Mouse (Mus musculus): ENCODE results near the gene Mrpl28. TPM values are rescaled to one million over a fixed set of nuclear protein-coding genes. Genes with fewer than 3 reads are reported as not detected.
"Not testable (repeated sequence)": the region's sequence is repeated elsewhere in the genome, so short reads cannot be mapped to it uniquely, and the experiment has no call there.

Gene Mrpl28
- polyA plus RNA-seq, 1 experiment from 2014 or later, result 193 TPM

- 88% methylated on average over 4 of the region's 4 CpGs for WGBS
- H3K9me3 ChIP-seq, result no peaks in the 10 kb centered on the region
- ATAC-seq (ENCODE audit: low FRiP score, low read depth), result no peak
- no peak overlapping the region for H3K27ac ChIP-seq
- H3K27me3 ChIP-seq, result no peaks in the 10 kb centered on the region
- no peak overlapping the region for H3K9ac ChIP-seq
- peaks cover 24% of the 10 kb centered on the region for H3K4me1 ChIP-seq
- no peak overlapping the region for H3K4me2 ChIP-seq (replicated peaks)
- H3K36me3 ChIP-seq, result peaks cover 50% of the 10 kb centered on the region
- H3K4me3 ChIP-seq, result no peak overlapping the region
Observed at GRCm38 (mm10) chr17:26142796-26143195, 19.5 kb downstream of the Mrpl28 start.

GRCm38 (mm10) chr17:26143386-26143785 is 20.1 kb downstream of the Mrpl28 start:
- peaks cover 56% of the 10 kb centered on the region for H3K36me3 ChIP-seq
- no peak for ATAC-seq (ENCODE audit: low FRiP score, low read depth)
- WGBS, result 89% methylated on average over 5 of the region's 5 CpGs

GRCm38 (mm10) chr17:26149056-26149455 is 25.8 kb downstream of the Mrpl28 start:
- no peaks in the 10 kb centered on the region for H3K27me3 ChIP-seq
- no peak for ATAC-seq (ENCODE audit: low FRiP score, low read depth)
- peaks cover 4% of the 10 kb centered on the region; the same call in 1 of the 2 replicates for H3K9me3 ChIP-seq
- H3K9ac ChIP-seq, result no peak overlapping the region
- H3K4me1 ChIP-seq, result no peaks in the 10 kb centered on the region
- WGBS, result 81% methylated on average over 2 of the region's 2 CpGs
- no peak overlapping the region for H3K27ac ChIP-seq
- peaks cover 89% of the 10 kb centered on the region for H3K36me3 ChIP-seq
- H3K4me3 ChIP-seq, result no peak overlapping the region
- H3K4me2 ChIP-seq (replicated peaks), result no peak overlapping the region

More at GRCm38 (mm10) chr17:26143386-26143785, 20.1 kb downstream of the Mrpl28 start:
- no peak overlapping the region for H3K4me2 ChIP-seq (replicated peaks)
- H3K4me3 ChIP-seq, result no peak overlapping the region
- H3K27ac ChIP-seq, result no peak overlapping the region
- no peaks in the 10 kb centered on the region for H3K27me3 ChIP-seq
- H3K4me1 ChIP-seq, result peaks cover 20% of the 10 kb centered on the region
- H3K9me3 ChIP-seq, result no peaks in the 10 kb centered on the region
- H3K9ac ChIP-seq, result no peak overlapping the region

DNA sequence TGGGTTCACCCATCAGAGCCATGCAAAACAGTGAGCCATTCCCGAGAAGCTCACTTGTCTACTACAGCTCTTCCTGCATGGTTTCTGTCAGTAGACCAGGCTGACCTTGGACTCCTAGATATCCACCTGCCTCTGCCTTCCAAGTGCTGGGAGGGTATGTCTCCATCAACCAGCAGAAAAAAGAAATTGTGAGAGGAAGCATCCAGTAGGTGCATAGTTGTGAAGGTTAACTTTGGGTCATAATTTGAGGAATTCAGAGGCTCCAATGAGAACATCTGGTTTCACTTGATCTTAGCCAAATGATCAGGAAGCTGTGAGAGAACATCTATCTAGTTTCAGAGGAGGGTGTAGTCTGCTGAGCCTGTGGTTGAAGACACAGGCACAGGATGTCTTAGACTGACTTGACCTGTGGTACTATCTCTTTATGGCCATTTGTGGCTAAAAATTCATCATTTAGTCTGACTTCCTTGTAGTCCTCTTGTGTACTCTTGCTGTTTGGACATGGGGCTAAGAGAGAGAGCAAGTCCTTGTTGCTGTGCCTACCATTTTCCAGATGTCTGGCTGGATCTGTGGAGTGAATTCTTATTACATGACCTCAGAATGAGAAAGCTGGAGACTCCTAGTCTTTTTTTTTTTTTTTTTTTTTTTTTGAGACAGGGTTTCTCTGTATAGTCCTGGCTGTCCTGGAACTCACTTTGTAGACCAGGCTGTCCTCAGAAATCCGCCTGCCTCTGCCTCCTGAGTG is 28.8 kb downstream of the Mrpl28 start:
- H3K27me3 ChIP-seq, result no peaks in the 10 kb centered on the region
- H3K9me3 ChIP-seq, result peaks cover 4% of the 10 kb centered on the region; the same call in 1 of the 2 replicates
- 97% methylated on average over 2 of the region's 2 CpGs for WGBS
- H3K36me3 ChIP-seq, result peaks cover 82% of the 10 kb centered on the region
- no peak overlapping the region for H3K27ac ChIP-seq
- ATAC-seq (ENCODE audit: low FRiP score, low read depth), result no peak
- no peaks in the 10 kb centered on the region for H3K4me1 ChIP-seq
- no peak overlapping the region for H3K4me3 ChIP-seq
- H3K4me2 ChIP-seq (replicated peaks), result no peak overlapping the region
- H3K9ac ChIP-seq, result no peak overlapping the region

DNA sequence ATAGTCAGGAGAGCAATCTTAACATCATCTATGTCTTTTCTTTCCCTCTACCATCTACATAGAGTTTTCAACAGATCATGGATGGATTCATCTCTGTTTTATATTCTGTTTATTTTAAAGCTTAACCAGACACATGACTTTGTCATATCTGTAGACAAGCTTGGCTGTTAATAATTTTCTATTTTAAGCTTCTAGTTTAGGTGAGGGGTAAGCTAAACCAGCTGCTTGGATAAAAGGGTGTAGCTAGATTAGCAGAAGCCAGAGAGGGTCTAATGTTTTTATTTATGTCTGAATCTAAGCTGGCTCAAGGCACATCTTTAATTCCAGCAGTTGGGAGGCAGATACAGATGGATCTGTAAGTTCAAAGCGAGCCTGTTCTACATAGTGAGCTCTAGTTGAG is 39.4 kb downstream of the Mrpl28 start:
- WGBS, result 81% methylated on average over 1 of the region's 1 CpGs
- no peak overlapping the region for H3K9ac ChIP-seq
- no peak overlapping the region for H3K4me3 ChIP-seq
- H3K4me1 ChIP-seq, result no peaks in the 10 kb centered on the region
- no peaks in the 10 kb centered on the region for H3K9me3 ChIP-seq
- peaks cover 17% of the 10 kb centered on the region for H3K36me3 ChIP-seq
- ATAC-seq (ENCODE audit: low FRiP score, low read depth), result no peak
- no peak overlapping the region for H3K27ac ChIP-seq
- no peaks in the 10 kb centered on the region for H3K27me3 ChIP-seq
- no peak overlapping the region for H3K4me2 ChIP-seq (replicated peaks)

DNA sequence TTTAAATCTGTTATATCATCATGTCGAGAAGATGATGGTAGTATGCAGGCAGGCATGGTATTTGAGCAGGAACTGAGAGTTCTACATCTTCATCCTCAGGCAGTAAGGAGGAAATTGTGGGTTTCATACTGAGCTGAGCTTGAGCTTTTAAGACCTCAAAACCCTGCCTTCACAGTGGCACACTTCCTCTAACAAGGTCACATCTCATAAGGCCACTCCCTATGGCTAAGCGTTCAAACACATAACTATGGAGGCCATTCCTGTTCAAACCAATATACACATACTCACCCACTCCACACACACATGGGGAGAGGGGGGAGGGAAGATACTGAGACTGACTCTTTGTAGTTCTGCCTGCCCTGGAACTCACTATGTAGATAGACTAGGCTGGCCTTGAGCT is 44.7 kb downstream of the Mrpl28 start:
- Histone ChIP-seq H3K9ac (no peak overlapping the region), H3K27me3 (no peaks in the 10 kb centered on the region), H3K4me2 (replicated peaks) (no peak overlapping the region), H3K9me3 (no peaks in the 10 kb centered on the region), H3K27ac (no peak overlapping the region), H3K4me3 (no peak overlapping the region), H3K4me1 (no peaks in the 10 kb centered on the region), H3K36me3 (peaks cover 28% of the 10 kb centered on the region)
- WGBS, result 90% methylated on average over 2 of the region's 2 CpGs
- no peak for ATAC-seq (ENCODE audit: low FRiP score, low read depth)

- H3K9ac ChIP-seq; H3K4me3 ChIP-seq; H3K4me1 ChIP-seq; H3K9me3 ChIP-seq; H3K27ac ChIP-seq; H3K4me2 ChIP-seq (replicated peaks); H3K27me3 ChIP-seq; ATAC-seq (ENCODE audit: low FRiP score, low read depth): not testable (repeated sequence)
- WGBS, result 93% methylated on average over 2 of the region's 2 CpGs
- peaks cover 61% of the 10 kb centered on the region for H3K36me3 ChIP-seq
Observed at GRCm38 (mm10) chr17:26175248-26175647, 51.9 kb downstream of the Mrpl28 start.

Other genes with a start within 250 kb of the Mrpl28 start
- 56.1 and 56.2 TPM in 2 replicates for gene Mettl26, start 248.4 kb upstream of the Mrpl28 start, polyA plus RNA-seq (2015; fragmentation: Nextera tagmentation; extraction: Ambion mirVana)
- 0.41 and 0.57 TPM in 2 replicates for gene Wfikkn1, start 242.6 kb upstream of the Mrpl28 start, polyA plus RNA-seq (2015; fragmentation: Nextera tagmentation; extraction: Ambion mirVana)
- gene Rab40c, start 203.8 kb upstream of the Mrpl28 start, polyA plus RNA-seq (2015; fragmentation: Nextera tagmentation; extraction: Ambion mirVana), result 33.4 and 37.6 TPM in 2 replicates
- gene Pigq, start 178.6 kb upstream of the Mrpl28 start, polyA plus RNA-seq (2015; fragmentation: Nextera tagmentation; extraction: Ambion mirVana), result 50.2 and 50.5 TPM in 2 replicates
- not detected in 2 replicates for gene Nhlrc4, start 178.5 kb upstream of the Mrpl28 start, polyA plus RNA-seq (2015; fragmentation: Nextera tagmentation; extraction: Ambion mirVana)
- 0.19 and 0.31 TPM in 2 replicates for gene A930017K11Rik, start 170.9 kb upstream of the Mrpl28 start, polyA plus RNA-seq (2015; fragmentation: Nextera tagmentation; extraction: Ambion mirVana)
- 24.8 and 25.4 TPM in 2 replicates for gene Capn15, start 137.7 kb upstream of the Mrpl28 start, polyA plus RNA-seq (2015; fragmentation: Nextera tagmentation; extraction: Ambion mirVana)
- gene Rab11fip3, start 53.9 kb upstream of the Mrpl28 start, polyA plus RNA-seq (2015; fragmentation: Nextera tagmentation; extraction: Ambion mirVana), result 19.5 and 20.5 TPM in 2 replicates
- gene Decr2, start 33.2 kb upstream of the Mrpl28 start, polyA plus RNA-seq (2015; fragmentation: Nextera tagmentation; extraction: Ambion mirVana), result 35.3 and 36.2 TPM in 2 replicates
- 125 and 135 TPM in 2 replicates for gene Nme4, start 27.9 kb upstream of the Mrpl28 start, polyA plus RNA-seq (2015; fragmentation: Nextera tagmentation; extraction: Ambion mirVana)
- 0.97 and 1.0 TPM in 2 replicates for gene Tmem8, start 10.2 kb upstream of the Mrpl28 start, polyA plus RNA-seq (2015; fragmentation: Nextera tagmentation; extraction: Ambion mirVana)
- gene Axin1, start 15.2 kb downstream of the Mrpl28 start, polyA plus RNA-seq (2015; fragmentation: Nextera tagmentation; extraction: Ambion mirVana), result 11.3 and 12.1 TPM in 2 replicates
- 0.25 and 0.91 TPM in 2 replicates for gene Pdia2, start 75.6 kb downstream of the Mrpl28 start, polyA plus RNA-seq (2015; fragmentation: Nextera tagmentation; extraction: Ambion mirVana)
- gene Rgs11, start 79.5 kb downstream of the Mrpl28 start, polyA plus RNA-seq (2015; fragmentation: Nextera tagmentation; extraction: Ambion mirVana), result 7.0 and 7.8 TPM in 2 replicates
- 7.1 and 8.1 TPM in 2 replicates for gene Arhgdig, start 84.3 kb downstream of the Mrpl28 start, polyA plus RNA-seq (2015; fragmentation: Nextera tagmentation; extraction: Ambion mirVana)
- gene Fam234a, start 120.7 kb downstream of the Mrpl28 start, polyA plus RNA-seq (2015; fragmentation: Nextera tagmentation; extraction: Ambion mirVana), result 44.0 and 44.7 TPM in 2 replicates
- gene Luc7l, start 129.4 kb downstream of the Mrpl28 start, polyA plus RNA-seq (2015; fragmentation: Nextera tagmentation; extraction: Ambion mirVana), result 127 and 129 TPM in 2 replicates

Data from limb, embryonic 13.5 days (tissue).